Mouse (Mus musculus) small intestine, adult 2 months (tissue): ENCODE measurements around the gene Stk24.

Experiments used
- CTCF ChIP-seq: fragments of 200-500 bp; IDR thresholded peaks from 2 replicates; pipeline ENCODE4 v1.5.1; 2012; ENCODE audit warnings: low read depth, mild to moderate bottlenecking, control low read depth, inconsistent platforms, low read length, moderate library complexity, mixed read lengths; ENCODE audit not compliant: insufficient replicate concordance, insufficient read length; ENCODE audit errors: extremely low read depth
- POLR2A ChIP-seq: fragments of 200-500 bp; IDR thresholded peaks from 2 replicates; pipeline ENCODE4 v1.6.1; 2012; ENCODE audit warnings: low read depth, mild to moderate bottlenecking, control low read depth, inconsistent platforms, low read length, moderate library complexity

- TF ChIP-seq POLR2A (no peak), CTCF (no peak)
Observed at GRCm38 (mm10) chr14:121247287-121247686, 132.5 kb downstream of the Stk24 start.
